Mouse (Mus musculus): ENCODE data around the gene Dnase2b.

Gene Dnase2b

DNA sequence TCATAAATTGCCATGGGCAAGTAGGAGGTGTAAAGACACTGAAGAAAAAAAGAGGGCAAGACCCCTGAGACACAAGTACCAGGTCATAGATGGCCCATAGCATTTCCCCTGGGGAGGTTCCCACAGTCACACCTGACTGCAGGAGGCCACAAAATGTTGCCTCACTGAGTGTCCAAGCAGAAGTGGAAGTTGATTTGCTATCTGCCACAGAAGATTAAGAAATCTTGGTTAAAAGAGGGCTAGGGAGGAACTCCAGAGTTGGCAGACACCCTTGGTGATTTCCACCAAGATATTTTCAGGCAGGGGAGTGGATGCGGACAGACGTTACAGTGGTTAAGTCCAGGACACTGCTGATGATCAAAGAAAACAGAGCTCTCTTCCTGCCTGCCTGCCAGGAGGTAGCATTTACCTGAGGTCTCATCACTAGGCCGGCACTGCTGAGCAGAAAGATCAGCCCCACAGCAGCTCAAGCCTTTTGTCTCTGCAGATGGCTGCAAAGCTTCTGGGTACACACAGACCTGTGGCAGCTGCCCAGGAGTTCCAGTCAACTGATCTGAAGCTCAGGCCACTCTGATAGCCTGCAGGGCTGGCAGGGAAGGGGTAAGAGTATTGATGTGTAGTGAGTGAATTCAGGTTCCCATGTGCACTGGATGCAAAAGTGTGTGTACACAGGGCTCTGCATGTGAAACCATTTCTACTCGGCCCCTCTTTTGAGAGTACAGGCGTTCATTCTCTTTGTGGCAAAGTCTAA, 1.3 kb upstream of the Dnase2b start:
- in situ Hi-C loops (cut with MboI, MseI), result no loop called here

DNA sequence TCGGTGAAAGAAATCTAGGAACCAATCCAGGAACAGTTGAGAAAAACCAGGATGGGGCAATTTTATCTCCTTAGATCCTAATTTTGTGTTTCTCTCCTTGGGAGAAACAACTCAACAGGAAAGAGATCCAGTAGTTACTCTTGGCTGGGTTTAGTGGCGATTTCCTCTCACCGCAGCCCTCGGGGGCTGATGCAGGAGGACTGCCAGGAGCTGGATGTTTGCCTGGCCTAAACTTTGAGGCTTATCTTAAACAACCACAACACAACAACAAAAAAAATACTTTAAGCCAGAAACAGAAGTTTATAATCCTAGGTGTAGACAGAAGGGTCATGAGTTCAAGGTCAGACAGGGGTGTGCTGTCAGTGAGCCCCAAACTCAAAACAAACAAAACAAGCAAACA, 3.6 kb downstream of the Dnase2b start:
- in situ Hi-C loops (cut with MboI, MseI), result no loop called here

DNA sequence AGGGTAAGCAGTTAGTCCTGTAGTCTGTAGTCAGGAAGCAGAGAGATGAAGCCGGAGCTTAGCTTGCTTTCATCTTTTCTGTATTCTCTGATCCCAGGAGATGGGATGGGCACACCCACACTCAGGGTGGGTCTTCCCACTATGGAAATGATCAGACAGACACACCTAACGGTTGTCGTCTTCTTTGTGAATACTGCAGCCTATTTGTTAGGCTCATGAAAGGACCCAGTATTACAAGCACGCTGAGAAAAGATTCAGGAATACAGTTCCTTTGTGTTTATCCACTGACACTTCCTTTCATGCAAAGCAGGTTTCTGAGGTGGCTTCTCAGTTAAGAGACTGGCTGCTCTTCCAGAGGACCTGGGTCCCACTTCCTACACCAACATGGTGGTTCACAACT, 4.1 kb downstream of the Dnase2b start:
- in situ Hi-C loops (cut with MboI, MseI), result no loop called here

DNA sequence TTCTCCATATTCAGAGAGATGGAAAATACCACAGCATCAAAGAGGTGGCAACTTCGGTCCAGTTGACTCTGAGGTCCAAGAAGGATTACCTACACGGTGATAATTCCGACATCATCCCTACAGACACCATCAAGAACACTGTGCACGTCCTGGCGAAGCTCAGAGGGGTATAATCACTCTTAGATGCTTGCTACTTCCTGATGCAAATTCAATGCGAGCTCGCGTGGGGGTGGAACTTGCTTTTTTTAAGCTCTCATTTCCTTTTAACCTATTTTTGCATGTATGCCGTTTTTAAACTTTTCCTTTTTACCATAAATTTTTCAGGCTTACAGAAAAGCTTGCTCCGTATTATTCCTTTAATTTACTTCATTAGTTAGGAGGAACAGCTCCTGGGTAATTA, 5.1 kb downstream of the Dnase2b start:
- in situ Hi-C loops (cut with MboI, MseI), result no loop called here

DNA sequence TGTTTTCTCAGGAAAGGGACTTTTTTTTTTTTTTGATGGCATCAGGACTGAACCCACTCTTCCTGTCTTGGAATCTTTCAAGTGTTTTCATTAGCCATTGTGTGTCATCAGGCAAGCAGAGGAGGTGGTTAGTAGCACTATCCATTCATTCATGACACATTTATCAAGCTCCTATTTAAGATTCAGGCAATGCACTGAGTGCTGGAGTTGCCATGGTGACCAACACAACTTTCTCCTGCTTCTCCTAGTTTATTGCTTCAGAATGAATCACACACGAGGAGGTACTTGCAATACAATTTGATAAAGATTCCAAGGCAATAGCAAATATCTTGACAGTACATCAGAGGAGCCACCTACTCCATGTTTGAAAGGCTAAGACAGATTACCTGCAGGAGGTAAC, 8.0 kb downstream of the Dnase2b start:
- in situ Hi-C loops (cut with MboI, MseI), result no loop called here

DNA sequence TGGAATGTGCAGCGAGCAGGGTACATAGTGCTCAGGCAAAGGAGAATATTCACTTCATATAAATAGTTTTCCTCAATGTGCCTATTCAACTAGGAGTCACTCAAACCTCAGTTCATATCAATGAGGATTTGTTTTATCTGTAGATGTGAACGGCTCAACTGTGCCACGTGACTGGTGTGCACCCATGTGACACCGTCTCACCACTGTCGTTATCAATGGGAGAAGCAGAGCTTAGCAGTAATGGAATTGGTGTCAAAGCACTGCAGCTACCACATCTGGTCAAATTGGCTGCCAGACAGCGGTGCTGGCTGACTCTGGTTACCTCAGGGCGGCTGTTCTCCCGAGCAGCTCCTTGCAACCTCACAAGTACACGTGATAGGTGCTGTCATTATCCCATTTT, 10.7 kb downstream of the Dnase2b start:
- in situ Hi-C loops (cut with MboI, MseI), result no loop called here

DNA sequence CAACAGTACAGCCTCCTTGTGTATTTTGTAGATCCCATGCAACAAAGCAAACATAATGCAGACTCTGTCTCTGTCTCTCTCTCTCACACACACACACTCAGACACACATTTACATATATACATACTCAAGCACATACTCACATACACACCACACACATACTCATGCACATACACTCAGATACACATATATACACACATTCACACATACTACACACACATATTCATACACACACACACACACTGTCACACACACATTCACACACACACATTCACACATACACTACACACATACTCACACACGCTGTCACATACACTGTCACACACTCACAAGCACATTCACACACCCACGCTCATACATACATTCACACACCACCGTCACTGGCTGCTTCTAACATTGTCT, 12.9 kb downstream of the Dnase2b start:
- in situ Hi-C loops (cut with MboI, MseI), result no loop called here

DNA sequence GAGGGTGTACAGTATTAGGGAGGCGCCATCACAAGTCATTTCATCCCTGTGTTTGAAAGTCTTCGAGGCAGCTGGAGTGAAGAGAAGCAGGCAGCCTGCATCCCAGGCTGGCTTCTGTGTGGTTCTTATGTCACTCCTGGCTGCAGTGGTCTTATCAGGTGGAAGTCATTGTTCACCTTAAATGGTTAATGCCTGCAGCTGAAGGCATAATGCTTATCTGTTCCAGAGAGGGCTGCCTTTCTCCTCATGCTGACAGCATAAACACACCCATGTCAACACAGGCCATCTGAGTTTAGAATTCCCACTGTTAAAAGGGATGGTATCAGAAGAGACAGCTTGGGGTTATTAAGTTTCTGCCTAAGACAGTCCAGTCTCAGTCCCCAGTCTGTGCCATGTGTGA, 14.2 kb downstream of the Dnase2b start:
- in situ Hi-C loops (cut with MboI, MseI), result no loop called here

DNA sequence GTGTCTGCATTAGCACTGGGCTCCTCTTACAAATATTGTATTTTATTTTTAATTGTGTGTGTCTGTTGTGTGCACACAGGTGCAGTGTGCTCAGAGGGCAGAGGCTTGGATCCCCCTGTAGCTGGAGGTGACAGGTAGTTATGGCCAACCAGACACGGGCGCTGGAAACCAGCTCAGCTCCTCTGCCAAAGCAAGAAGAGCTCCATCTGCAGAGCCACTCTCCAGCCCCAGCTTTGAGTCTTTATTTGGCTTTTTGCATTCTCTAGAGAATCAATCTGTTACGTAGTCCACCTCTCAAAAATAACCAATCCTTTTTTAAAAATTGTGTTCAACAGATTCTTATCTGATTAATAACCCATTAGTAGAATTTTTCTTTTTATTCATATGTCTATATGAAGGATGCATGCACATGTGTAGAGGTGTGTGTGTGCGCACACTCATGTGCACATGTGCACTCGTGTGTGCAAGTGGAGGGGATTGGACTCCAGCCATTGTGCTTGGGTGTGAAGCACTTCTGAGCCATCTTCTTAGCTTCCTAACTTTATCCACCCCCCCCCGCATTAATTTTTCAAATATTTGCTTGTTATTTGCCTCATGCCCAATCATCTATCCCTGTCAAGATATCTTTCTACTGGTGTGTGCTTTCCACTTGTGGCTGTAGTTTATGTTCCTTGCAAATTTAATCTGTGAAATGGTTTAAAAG, 16.0 kb downstream of the Dnase2b start:
- in situ Hi-C loops (cut with MboI, MseI), result no loop called here

DNA sequence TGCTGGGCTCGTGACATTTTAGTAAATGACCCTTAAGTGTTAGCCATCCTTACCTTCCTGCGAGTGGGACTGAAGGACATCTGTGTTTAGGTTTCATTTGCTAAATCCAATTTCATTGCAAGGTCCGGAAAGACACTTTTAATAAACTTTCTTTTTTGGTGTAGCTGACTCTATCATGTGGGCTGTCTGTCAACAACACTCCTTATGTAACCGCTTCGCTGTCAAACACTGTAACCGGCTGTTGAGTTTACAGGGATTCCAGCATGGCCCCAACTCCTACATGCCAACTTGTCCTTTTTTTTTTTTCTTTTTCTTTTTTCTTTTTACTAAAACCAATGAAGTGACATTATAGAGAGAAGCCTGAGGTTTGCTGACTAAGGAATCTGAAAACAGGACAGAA, 17.0 kb downstream of the Dnase2b start:
- in situ Hi-C loops (cut with MboI, MseI), result no loop called here

DNA sequence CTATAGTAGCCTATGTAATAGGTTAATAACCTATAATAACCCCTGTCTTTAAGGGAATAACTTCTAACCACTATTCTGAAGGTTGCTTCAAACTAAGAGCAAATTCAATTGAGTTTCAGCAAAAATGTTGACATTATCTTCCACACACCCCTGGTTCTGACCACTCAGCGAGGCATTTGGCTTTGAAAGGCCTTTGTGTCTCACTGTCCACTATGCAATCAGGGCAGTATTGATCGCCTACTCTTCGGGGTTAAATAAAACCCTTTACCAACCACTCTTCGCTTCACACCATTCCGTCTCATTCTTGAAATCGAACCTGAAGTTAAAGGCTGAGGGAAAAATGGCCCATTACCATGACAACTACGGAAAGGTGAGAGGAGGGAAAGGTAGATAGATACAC, 18.5 kb downstream of the Dnase2b start:
- in situ Hi-C loops (cut with MboI, MseI), result no loop called here

DNA sequence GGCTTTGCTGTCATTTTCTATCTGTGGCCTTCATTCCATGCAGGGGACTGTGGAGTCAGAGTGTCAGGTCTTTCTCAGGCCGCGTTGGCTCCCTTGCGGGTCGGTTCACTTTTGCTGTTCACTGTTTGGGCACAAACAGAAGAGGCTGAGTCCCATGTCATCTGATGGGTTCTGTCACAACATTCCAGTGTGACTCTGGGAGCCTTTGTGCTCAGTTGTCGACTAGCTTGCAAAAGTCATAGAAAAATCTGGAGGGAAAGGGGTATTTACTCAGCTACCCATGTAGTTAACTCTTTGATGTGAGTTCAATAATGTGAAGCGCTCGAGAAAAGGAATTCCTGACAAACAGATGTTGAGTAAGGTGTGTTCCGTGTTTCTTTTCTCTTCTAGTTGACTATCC, 19.0 kb downstream of the Dnase2b start:
- in situ Hi-C loops (cut with MboI, MseI), result no loop called here

DNA sequence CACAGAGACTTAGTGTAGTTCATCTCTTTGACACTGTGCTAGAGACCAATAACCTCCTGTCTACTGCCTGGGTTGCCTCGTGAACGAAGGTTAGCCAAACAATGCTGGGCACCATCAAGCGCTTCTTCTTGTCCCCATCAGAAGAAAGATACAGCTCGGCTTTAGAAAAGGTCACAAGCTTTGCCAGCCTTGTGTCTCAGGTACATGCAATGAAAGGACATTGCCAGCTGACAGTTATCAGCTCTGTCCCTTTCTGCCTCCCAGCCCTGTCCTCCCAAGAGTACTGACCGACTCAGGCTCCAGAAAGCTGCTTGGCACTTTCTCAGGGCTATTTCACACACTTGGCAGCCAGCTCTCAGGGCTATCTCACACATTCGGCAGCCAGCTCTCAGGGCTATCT, 20.0 kb downstream of the Dnase2b start:
- in situ Hi-C loops (cut with MboI, MseI), result no loop called here

DNA sequence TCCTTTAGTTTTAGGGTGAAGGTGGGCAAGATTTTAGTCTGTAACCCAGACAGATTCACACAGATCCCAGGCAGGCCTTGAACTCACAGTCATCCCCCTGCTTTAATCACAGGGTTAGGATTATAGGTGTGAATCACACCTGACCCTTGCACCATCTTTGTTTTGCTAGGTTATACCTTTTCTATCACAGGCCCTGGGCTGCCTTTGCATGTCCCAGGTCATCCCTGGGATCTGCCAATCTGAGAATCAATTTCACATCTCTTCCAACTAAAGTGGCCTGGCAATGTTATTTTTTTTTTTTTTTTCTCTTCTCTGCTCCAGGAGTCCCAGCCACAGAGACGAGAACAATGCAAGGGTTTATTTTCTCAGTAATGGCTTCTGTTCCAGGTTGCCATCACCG, 23.8 kb downstream of the Dnase2b start:
- in situ Hi-C loops (cut with MboI, MseI), result no loop called here

DNA sequence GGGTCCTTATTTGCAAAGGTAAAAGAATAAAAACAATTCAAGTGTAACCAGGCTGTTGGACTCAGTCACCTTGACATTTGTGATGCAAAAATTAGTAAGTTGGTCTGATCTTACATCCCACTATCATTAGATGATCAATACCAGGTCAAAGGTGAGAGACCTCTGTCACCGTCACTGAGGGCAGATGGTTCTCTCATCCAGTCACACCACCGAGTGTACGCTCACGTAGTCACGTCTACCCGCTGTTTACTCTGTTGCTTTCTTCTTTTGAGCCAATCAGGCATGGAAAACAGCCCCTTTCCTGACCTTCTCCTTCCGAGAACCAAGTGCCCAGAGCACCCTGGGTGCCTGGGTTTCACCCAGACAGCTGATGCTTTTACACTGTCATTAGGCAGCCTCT, 24.2 kb downstream of the Dnase2b start:
- in situ Hi-C loops (cut with MboI, MseI), result no loop called here

DNA sequence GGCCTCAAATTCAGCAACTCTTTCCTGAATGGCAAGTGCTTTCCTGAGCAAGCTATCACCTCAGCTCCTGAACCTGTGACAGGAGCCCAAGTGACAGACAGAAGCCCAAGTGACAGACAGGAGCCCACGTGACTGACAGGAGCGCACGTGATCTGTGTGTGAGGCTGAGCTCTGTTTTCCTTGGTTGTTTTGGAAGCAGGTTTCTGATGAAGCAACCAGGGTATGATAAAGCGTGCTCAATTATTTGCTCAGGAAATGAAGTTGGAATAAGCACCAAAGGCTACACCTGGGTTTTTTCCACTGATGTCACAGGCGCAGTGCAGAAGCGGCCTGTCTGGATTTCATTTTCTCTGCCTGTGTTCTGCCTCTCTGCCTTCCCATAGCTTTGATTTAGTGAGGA, 25.9 kb downstream of the Dnase2b start:
- in situ Hi-C loops (cut with MboI, MseI), result no loop called here

DNA sequence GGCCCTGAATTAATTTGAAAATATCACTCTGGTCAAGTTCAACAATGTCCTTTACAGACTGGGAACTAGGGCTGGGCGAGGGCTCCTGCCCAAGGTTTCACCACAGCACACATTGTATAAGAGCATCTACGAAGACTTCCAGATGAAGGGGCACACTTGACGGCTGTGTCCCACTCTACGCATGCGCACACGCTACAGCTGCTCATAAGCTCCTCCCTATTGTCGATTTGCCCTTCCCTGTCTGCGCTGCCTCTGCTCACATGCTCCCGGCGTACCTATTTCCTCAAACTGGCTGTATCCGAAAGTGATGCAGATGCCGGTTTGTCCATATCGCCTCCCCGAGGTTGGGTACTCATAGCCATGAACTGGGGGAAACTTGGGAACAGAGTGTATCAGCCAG, 28.8 kb downstream of the Dnase2b start:
- in situ Hi-C loops (cut with MboI, MseI), result no loop called here

DNA sequence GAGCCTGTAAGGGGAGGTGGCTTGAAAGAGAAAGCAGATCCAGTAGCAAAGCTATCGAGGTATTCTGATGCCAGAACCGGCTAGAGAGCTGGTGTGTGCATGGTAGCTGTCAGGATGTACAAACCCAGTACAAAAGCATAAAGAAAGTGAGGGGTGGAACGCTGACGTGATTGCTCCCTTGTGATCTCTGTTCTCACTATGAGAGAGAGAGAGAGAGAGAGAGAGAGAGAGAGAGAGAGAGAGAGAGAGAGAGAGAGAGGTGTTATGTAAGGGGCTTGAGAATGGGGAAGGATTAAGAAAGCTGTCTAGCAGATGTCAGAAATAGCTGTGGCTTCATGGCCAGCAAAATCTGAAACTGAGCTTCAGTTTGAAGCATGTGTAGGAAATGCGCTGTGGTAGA, 31.5 kb downstream of the Dnase2b start:
- in situ Hi-C loops (cut with MboI, MseI), result no loop called here

DNA sequence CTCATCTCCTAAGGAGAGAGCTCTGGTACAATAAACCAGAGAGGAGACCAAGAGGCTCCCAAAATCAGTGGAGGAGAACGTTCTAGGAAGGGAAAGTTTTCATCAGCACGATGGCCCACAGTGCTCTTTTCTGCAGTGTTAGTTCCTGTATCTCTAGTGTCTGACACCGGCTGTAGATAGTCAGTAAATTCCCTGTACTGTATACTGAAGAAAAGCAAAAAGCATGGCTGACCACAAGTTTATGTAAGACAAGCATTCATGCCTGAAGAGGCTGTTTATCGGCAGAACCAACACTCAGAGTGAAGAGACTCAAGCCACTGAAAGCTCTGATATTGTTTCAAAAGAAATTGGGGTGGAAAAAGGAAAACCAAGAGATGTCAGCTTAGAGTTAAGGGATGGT, 31.9 kb downstream of the Dnase2b start:
- in situ Hi-C loops (cut with MboI, MseI), result no loop called here

DNA sequence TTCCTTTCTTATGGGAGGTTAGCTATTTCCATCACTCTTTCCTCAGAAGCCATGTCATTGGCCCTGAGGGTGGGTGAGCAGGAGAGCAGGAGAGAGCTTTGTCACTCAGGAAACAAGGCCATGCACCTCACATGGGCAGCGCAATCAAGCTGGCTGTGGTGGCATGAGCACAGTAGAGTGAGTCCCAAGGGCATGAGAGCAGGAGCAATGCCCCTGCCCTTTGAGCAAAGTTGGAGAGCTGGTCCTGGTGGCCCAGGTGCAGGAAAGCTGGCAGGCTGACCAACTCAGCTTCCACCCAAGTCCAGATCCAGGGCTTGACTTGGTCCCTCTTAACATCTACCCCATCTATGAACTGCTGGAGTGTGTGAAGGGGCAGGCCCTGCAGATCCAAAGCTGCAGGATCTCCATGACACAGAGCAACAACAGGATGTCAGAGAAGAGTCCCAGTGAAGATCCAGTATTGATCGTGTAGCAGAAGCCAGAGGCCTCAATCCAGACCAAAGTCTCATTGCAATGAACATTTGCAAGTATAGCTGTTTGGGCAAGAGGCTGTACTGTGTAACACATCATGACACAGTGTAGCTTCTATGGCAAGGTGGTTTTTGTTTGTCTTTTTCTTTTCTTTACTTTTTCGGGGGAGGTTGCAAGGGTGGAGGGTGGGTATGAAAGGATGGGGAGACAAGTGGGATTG, 35.2 kb downstream of the Dnase2b start:
- in situ Hi-C loops (cut with MboI, MseI), result no loop called here

DNA sequence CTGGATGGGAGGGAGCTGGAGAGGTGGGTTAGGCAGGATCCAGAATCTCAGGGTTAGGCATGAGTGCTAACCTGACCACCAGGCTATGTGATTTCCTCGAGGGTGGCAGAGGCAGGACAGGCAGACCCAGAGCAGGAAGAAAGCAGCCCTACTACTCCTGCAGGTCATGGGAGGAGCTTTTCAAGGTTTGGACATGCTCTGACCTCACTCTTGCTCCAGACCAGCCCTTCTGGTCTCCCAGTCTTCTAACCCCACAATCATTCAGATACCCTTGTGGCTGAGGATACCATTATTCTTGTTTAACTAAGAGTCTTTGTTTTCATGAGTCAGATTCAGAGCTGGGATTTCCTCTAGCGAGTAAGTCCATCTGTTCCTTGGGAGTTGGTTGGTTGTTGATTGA, 37.8 kb downstream of the Dnase2b start:
- in situ Hi-C loops (cut with MboI, MseI), result loop anchor here (5.0 kb wide), 1 partner anchor 50 kb away; no protein-coding TSS in a partner anchor

DNA sequence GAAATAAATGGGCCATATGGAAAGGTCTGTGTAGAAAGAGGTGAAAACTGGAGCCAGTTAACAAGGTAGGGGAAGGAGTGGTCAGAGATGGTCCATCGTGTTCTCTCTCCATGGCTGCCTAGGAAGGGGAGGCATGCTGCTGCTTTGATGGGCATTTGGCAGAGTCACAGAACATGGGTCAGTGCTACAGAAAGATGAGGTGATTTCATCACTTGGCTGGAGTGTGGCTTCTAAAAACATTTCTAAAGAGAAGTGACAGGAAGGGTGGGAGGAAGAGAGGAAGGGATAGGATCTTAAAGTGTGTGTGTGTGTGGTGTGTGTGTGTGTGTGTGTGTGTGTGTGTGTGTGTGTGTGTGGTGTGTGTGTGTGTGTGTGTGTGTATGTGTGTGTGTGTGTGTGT, 44.1 kb downstream of the Dnase2b start:
- in situ Hi-C loops (cut with MboI, MseI), result no loop called here

DNA sequence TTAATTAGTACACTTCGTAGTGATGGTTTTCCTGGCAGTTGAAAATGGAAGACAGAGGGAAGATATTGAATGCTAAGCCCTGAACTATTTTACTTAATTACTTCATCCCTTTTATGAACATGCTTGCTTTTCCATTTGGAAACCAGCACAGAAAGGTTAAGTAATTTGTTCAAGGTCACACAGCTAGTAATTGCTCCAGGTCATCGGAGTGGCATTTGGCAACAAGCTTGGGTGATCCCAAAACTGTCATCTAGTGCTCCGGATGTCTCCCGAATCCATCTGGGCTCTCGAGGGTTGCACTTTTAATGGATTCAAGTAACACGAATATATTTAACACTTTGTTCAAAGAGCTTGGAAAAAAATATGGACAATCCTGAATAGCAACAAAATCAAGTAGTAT, 44.5 kb downstream of the Dnase2b start:
- in situ Hi-C loops (cut with MboI, MseI), result no loop called here

Data from regulatory T cell (primary cell).